Mouse (Mus musculus) adrenal gland, adult (tissue): ENCODE results near the gene St8sia6.
"Not testable (repeated sequence)": the region's sequence is repeated elsewhere in the genome, so short reads cannot be mapped to it uniquely, and the experiment has no call there.

Experiments
- DNase-seq, 2 experiments: peaks; one replicate each; pipeline ENCODE4 v3.0.0; 2022 to 2023; ENCODE audit warnings: low spot score in 1 of 2; ENCODE audit not compliant: inconsistent age in 2 of 2

St8sia6 gene

DNA sequence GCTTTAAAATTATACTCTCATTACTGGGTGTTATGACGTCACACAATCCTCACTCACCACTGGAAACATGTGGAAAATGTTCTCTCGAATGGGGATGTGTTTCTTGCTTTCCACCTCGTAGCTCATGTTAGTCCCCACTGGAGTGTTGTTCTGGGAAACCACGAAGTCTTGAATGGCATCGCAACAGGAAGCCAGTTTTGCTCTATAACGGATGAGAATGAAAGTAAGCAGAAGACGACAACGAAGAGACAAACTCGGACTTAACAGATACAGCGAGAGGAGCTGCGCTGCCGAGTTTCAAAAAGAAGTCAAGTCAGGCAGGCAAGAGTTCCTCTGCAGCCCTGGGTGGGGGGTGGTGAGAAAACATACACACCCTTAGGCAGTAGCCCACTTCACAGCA, 121.4 kb downstream of the St8sia6 start:
- DNase-seq: no peak

DNA sequence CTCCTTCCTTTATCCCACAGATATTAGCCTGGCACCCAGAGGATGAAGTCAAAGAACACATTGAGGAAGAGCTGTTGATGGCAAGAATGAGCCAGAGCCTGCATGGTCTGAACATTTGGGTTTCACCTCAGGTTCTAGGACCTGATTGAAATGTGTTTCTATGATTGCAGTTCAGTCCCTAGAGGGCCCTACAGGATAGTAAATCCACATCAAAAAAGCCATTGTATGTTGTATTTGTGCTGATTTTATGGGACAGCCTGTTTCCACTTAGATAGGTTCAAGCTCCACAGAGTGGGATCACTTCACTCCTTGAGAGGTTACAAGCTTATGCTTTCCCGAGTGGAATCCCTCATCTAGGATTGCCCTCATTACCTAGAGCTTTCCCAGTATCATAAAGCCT, 159.0 kb downstream of the St8sia6 start:
- no peak for DNase-seq

DNA sequence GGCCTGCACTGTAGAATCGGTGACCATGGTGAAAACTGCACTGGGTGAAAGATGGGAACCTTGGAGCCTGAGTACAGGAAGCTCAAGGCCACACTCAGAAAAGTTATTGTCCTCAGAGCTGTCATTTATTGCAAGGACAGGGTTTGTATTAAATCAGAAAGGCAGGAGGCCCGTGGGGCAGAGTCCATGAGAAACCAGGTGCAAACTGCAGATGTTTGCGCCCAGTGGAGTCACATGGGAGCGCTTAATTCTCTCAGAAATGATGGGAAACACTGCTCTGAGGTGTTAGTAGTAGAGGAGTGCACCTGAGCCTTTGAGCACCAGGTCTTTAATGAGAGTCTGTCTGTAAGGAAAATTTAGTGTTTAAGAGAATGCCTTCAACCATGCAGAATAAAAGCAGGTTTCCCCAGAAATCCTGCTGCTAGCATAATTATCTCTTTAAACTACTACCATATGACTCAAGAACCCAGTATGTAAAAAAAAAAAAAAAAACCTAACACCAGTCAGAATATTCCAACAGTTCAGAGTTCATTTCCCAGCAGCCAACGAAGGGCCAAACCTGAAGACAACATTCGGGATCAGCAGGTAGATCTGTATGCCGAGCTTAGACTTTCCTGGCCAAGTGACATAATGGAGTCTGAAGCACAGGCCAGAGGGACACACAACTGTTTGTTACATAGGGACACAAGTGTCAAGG, 163.6 kb downstream of the St8sia6 start:
- peak; percentile 30 to 71 for DNase-seq

DNA sequence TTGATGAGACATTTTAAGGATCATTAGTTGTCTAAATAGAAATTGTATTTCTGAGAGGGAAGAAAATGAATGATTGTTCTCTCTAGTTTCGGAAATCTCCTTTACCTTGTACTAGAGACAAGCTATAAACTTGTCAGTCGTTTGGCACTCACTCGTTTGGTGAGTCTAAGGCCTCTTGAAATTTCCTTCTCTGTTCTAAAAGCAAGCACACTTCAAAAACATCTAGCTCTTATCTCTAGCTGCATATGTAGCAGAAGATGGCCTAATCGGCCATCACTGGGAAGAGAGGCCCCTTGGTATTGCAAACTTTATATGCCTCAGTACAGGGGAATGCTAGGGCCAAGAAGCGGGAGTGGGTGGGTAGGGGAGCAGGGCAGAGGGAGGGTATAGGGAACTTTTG, 190.2 kb downstream of the St8sia6 start:
- not testable (repeated sequence) for DNase-seq

DNA sequence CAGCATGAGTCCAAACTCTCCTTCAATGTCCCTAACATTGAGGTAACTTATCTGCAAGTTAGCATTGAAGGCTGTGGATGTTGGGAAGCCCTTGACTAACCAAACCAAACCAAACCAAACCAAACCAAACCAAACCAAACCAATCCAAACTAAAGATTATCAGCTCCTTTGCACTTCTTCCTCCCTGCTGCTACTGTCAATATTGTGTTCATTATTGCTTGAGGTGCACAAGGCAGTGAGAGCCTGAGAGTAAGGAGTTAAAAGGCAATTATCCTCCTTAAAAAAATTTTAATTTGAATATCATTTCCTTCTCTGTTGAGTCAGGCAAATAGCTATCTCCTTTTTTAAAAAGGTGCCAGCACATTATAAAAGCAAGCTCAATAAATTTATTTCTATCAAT, 190.8 kb downstream of the St8sia6 start:
- no peak for DNase-seq
